Mouse (Mus musculus): ENCODE measurements around the gene Fgfr1op2.
"Not testable (repeated sequence)": the region's sequence is repeated elsewhere in the genome, so short reads cannot be mapped to it uniquely, and the experiment has no call there.

Fgfr1op2 gene

DNA sequence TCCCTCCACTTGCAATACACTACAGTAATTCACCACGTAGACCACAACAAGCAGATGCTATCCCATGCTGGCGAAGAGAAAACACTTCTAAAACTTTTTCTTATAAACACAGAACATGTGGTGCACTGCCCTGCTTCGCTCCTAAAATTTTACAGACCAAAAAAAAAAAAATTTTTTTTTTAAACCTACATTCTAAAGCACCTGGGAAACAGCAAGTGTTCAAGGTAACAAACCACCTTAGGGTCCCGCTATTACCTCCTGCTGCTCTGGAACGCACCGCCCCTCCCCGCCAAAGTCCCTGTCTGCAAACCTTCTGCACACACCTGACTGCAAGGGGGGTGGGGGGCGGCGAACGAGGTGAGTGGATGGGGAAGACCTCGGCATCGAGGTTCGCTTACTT lies at the start of gene Fgfr1op2:
Gene Fgfr1op2 (plus strand): TSS at position 301 of the 400 bp plus-strand sequence.
- no peak for DNase-seq (ENCODE audit: low read depth, low spot score)

DNA sequence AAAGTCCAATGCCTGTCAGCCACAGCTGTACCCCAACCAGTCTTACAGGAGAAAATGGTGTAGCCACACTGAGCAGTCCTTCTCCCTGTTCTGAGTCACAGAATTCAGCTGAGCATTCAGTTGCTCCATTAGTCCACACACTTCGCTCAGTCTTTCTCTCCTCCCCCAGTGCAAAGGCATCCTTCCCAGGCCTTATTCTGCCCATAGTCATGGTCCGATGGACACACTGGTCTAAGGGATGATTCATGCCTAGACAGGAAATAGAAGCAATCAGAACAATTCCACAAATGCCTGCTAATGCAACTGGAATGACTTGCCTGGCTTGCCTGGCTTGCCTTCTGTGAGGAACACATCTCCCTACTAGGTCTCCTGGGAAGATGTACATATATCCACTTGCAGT lies 49.5 kb upstream of the Fgfr1op2 start:
- DNase-seq (ENCODE audit: low read depth, low spot score) = no peak

DNA sequence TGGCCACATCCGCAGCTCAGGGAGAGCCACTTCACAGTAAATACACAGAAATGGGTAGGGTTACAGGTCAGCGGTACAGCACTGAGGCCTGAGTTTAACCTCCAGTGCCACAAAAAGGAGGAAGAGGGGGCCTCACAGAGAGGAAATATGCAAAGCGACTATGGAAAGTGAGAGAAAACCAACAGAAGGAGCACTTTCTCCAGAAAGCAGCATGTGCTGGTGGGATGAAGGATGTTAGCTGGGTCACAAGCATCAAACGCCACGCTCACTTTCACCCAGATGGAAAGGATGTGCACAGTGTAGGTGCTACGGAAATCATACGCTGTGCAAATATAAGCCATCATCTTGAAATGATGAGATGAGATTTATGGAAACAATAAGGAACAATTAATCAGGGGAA lies 46.6 kb upstream of the Fgfr1op2 start:
- DNase-seq (ENCODE audit: low read depth, low spot score) = no peak

DNA sequence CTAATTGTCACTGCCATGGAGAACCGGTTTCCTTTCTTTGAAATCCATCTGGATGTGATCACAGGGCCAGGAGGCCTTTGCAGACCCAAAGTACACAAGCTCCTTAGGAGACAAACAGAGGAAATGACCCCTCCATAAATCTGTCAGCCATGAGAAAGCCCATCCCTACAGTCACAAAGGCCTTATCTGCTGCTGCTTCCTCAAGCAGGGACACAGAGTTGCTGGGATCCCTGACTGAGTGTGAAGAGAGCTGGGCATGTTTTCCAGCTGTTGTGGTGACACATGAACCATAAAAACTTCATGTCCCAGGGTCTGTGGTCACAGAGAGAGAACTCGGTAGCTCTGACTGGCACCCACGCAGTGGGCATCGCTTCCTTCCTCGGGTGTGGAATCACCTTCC lies 46.2 kb upstream of the Fgfr1op2 start:
- no peak for DNase-seq (ENCODE audit: low read depth, low spot score)

DNA sequence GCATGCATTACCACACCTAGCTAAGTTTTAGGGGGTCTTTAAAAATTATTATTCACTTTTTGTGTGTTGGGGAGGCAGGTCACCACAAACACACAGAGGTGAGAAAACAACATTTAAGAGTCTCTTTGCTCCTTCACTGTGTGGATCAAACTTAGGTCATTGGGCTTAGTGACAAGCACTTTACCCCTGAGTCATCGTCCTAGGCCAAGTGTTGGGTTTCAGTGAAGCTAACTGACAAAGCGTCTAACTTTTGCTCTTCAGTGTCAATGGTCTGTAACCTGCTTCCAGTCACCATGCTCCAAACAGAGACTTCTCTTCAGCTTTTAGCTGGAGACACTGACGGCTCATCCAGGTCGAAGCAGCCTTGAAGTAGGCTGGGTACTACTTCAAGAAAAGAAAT lies 43.9 kb upstream of the Fgfr1op2 start:
- no peak for DNase-seq (ENCODE audit: low read depth, low spot score)

DNA sequence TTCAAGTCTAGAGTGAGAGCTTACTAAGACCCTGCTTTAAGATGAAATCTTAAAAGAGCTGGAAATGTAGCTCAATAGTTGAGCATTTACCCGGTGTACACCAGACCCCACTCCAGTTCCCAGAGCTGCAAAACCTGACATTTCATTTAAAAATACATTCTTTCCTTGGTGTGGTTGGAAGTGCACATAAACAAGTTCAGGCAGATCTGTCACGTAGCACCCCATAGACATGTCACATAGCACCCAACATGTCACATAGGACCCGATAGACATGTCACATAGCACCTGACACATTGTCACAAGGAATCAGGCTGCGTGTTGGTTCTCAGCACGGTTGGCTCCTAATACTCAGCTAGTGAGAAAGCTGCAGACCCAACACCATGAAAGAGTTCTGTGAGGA lies 41.5 kb upstream of the Fgfr1op2 start:
- DNase-seq (ENCODE audit: low read depth, low spot score) = no peak

DNA sequence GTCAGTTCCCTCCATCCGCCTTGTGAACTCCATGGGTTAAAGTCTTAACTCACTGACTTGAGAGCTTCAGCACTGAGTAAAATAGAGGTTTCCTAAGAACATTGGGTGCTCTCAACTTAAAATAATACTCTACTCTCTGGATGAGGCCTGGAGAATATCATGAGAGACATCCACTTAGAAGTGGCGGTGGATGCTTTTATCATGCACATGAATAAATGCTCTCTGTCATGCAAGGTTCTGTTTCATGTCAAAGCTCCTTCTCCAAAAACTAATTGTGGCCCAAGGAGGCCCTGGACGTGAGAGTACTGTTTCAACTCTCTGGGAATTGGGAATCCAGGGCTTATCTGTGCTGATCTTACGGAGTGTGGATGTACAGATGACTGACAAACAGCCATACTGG lies 39.9 kb upstream of the Fgfr1op2 start:
- DNase-seq (ENCODE audit: low read depth, low spot score) = no peak

DNA sequence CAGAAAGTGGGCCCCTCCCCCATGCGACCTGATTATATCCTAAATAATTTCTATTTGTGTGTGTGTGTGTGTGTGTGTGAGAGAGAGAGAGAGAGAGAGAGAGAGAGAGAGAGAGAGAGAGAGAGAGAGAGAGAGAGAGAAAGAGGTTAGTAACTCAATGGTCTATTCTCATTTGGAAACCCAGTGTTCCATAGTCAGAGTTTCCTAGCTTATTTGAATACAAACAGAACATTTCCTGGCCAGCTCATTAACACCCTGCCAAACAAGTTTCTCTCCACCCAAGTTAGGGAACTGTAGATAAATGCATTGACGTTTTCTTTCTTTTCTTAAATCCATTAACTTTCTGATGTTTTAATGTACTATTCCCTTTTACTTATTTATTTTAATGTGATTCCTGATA lies 38.9 kb upstream of the Fgfr1op2 start:
- no peak for DNase-seq (ENCODE audit: low read depth, low spot score)

DNA sequence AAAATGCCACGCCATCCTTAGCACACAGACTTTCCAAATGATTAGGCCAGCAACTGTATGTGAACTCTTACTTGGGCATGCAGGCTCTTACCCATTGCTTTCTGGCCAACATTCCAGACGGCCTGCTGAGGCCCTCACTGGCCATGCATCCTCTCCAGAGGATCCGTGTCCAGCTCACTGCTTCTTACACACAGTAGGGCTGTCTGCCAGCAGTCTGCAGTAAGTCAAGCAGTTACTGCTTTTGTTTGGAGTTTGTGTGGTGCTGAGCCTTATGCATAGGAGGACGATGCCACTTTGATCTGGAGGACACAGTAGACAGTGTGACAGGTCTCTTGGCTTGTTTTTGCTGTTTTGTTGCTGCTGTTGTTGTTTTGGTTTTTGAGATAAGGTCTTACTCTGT lies 38.3 kb upstream of the Fgfr1op2 start:
- DNase-seq (ENCODE audit: low read depth, low spot score) = no peak

DNA sequence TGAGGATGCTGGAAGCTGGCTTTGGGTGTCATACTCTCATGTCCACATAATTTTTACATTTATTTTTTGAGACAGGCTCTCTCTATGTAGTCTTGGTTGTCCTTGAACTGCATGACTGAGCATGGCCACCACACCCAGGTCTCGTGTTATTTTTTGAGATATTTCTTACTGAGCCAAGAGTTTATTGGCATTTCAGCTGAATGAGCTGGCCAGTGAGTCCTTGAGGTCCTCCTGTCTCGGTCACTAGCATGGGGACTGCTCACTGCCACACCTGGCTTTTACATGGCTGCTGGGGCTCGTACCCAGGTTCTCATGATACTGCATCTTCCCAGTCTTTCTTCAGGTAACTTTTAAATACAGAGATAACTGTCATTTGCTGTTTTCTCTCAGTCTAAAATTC lies 36.6 kb upstream of the Fgfr1op2 start:
- DNase-seq (ENCODE audit: low read depth, low spot score) = no peak

DNA sequence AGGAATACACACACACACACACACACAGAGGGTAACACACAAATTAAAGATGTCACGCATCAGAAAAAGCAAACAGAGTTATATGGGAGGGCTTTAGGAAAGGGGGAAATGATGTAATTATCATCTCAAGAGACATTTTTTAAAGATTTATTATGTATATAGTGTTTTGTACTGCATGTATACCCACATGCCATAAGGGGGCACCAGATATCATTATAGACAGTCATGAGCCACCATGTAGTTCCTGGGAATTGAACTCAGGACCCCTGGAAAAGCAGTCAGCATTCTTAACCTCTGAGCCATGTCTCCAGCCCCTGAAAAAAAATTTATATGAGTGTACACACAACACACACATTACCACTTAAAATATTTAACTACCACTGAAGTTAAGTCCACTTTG lies 32.4 kb upstream of the Fgfr1op2 start:
- DNase-seq (ENCODE audit: low read depth, low spot score) = peak; percentile 24

DNA sequence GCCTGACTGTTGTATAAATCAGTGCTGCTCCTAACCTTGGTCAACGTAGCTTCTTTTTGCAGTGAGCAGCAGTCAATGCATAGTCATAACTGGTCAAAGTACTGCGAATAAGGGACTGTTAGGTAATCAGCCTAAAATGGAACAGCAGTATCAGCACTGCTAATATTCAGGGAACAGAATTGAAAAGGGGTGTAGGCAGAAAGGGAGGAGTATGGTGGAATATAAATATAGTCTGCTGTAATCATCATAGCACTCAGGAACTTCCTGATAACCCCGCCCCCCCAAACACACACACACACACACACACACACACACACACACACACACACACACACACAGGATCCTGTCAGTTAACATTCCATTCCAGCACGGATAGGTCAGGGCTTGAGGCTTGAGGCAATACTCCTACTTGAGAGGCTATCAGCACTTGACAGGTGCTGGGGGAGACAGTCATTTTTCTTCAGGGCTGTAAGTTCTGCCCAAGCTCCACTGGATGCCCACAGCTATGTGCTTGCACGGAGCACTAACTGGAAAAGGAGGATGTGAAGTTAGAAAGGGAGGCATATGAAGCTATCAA lies 31.6 kb upstream of the Fgfr1op2 start:
- DNase-seq (ENCODE audit: low read depth, low spot score) = no peak

DNA sequence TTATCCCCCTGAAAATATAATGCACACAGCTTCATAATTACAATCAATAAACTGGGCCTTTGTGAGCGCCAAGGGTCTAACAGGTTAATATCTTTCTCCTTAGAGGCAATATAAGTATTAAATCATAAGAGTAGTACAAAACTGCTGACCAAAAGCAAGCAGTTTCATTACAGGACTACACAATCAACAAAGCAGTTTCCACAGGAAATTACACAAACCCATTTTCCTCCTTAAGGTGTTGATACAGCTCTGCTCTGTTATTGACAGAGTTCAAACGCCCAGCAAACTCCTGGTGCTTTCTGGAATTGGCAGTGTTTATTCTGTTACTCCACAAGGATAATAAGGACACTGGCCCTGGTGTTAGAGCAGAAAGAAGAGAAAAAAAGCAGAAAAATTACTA lies 26.6 kb upstream of the Fgfr1op2 start:
- no peak for DNase-seq (ENCODE audit: low read depth, low spot score)

DNA sequence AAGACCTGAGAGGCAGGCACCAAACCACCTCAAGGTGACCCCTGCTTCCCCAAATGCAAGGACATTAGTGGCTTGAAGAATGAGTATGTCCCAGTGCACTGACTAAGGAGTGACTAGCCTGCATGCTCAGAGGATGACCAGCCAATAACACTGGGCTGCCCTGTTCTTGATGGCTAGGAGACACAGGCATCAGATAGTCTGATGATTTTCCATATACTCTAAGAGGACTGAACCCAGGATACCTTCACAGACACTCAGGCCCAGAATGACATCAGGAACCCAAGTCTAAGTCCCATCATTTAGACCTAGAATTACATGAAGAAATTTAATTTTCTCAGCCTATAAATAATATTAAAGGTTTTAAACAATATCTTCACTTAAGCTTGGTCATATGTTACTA lies 25.7 kb upstream of the Fgfr1op2 start:
- DNase-seq (ENCODE audit: low read depth, low spot score) = no peak

DNA sequence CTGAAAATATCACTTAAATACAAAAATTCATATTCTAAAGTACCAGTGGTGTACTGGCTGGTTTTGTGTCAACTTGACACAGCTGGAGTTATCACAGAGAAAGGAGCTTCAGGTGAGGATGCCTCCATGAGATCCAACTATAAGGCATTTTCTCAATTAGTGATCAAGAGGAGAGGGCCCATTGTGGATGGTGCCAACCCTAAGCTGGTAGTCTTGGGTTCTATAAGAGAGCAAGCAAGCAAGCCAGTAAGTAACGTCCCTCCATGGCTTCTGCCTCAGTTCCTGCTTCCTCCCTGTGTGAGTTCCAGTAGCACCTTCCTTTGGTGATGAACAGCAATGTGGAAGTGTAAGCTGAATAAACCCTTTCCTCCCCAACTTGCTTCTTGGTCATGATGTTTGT lies 14.5 kb upstream of the Fgfr1op2 start:
- not testable (repeated sequence) for DNase-seq (ENCODE audit: low read depth, low spot score)

DNA sequence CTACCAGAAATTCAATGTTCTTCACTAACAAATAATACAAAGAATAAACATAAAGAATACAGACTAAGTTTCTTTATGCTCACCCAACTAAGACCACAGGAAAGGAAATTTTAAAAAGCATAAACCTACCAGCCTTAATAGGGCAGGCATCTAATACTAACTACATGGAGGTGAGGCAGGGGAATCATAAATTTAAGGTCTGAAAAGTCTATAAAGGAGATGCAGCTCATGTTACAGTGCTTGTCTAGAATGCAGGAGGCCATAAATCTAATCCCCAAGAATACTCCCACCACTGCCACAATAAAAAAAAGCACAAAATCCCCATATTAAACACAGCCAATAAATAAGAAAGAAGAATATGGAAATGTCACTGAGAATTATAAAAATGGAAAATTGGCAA lies 4.9 kb upstream of the Fgfr1op2 start:
- DNase-seq (ENCODE audit: low read depth, low spot score) = no peak

DNA sequence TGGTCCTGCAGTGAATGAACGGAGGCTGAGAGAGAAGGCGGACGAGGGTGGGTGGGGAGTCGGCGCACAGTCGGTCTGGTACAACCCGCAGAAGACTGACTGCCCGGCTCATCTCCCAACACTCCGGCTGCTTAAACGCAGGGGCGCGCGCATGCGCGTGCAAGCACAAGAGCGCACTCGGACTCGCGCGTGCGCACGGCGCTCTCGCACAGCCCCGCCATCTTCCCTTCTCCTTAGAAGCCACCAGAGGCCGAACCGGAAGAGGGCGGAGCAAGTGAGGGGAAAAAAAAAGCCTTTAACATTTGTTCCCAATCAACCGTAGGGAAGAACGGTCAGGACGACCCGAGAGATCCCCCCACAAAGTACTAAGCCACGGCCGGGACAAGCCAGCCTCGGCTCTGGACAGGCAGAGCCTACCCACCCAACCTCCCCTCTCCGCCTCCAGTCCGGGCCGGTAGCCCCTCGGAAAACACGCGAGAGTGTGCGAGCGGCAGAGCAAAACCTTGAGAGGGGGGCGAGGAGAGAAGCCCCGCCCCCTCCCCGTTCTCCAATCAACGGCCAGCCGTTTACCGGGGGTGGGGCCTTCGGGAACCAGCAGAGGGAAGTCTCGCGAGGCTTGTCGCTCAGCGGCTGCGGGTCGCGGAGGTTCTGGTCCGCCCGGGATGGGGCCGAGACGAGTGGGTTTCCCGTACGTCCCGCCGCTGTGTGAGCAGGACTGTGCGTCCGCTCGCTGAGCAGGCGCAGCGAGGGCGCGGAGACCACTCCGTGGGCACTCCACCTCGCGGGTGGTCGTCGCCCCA lies 507 bp downstream of the Fgfr1op2 start, which contains the start of gene Ints13:
Gene Ints13 (minus strand): TSS at position 526 of the 800 bp plus-strand sequence.
- DNase-seq (ENCODE audit: low read depth, low spot score) = peak; percentile 99

DNA sequence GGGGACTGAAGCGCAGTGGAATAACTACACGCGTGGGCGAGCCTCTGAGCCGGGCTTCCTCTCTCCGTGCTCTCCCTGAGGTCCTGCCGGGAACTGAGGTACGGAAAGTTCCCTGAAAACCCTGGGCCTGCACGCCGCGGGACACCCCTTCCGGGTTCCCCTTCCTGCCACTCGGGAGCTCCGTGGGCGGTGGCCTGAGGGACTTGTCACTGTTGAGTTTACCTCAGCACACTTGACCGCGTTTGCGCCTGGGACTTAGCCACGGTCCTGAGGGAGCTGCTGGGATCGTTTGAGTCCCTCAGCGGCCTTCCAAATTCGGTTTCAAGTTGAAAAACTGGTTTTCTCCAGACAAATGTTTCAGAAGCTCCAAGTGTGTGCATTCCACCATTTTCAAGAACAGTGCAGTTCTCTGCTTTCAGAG lies 1.1 kb downstream of the Fgfr1op2 start:
- DNase-seq (ENCODE audit: low read depth, low spot score) = peak; percentile 73

DNA sequence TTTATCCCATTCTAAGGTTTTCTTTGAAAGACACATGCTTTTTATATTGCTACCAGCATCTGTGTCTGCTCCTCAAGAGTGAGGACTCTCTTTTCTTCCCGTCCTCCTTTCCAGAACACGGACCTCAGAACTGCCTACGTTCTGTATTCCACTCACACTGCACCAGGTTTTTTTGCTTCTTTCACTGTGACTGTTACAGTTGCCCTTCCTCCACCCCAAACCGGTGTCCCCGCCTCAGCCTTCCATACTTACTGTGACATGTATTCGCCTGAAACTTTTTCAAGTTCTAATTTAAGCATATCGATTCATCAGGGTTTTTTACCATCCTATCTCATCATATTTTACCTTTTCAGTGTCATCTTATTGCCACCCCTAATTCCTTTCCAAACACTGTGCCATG lies 1.6 kb downstream of the Fgfr1op2 start:
- peak; percentile 51 for DNase-seq (ENCODE audit: low read depth, low spot score)

DNA sequence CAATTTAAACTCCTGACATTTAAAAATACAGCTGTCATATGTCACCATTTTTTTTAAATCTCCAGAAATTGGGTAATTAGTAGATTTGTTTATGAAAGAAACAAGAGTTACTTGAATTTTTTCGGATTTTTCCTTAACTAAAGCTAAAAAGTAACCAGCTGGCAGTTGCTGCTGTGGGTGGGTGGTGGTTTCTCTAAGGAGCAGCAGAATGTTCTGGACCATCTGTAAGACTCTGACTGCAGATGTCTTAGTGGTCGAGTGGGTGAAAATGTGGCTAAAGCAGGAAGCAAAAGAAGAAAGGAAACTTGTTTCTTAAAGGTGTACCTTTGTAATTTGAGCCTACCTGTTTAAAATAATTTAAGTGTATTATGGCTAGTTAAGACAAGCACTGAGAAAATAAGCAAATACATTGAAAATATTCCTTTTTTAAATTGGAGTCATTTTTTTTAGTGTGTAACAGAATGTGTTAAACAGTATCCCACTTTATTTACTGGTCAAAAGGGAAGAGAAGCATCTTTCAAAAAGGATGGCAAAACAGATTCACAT lies 3.5 kb downstream of the Fgfr1op2 start:
- no peak for DNase-seq (ENCODE audit: low read depth, low spot score)

DNA sequence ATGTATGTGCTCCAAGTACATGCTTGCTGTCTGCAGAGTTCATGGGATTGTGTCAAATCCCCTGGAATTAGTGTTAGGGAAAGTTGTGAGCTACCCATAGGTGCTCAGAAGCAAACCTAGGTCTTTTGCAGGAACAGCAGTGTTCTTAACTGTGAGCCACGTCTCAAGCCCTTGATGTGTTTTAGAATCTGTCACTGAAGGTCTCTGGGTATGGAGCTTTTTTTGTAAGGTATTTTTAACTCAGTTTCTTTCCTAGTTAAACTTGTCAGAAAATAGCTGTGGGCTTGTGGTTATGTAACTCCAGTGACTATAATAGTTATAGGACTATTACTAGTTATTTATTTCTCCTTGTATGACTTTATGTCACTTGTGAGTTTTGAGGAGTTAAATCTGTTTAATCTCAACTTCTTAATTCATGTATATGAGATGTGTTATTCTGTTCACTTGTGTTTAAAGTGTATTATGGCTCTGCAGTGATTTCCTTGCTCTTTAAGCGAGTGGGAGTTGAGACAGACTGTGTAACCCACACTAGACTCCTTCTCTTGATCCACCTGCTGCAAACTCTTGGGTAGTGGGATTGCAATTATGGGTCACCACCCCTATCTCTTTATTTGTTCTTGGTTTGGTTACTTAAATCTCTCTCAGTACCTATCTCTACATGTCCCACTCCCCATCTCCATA lies 6.5 kb downstream of the Fgfr1op2 start:
- no peak for DNase-seq (ENCODE audit: low read depth, low spot score)

DNA sequence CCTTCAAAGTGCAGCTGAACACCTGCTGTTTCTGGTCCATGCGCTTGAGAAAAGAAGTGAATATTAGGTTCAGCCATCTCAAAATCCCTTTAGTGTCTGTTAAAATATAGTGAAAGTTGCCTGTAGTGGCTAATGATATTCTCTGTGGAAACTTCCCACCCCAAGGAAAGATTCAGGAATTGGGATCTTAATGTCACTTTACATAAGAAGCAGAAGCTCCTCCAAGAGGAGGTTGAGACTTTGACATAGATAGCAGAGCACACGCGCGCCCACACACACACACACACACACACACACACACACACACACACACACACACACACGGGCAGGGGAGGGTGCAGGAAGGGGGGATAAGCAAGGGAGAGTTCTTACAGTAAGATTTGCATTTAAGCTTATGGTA lies 8.1 kb downstream of the Fgfr1op2 start:
- no peak for DNase-seq (ENCODE audit: low read depth, low spot score)

DNA sequence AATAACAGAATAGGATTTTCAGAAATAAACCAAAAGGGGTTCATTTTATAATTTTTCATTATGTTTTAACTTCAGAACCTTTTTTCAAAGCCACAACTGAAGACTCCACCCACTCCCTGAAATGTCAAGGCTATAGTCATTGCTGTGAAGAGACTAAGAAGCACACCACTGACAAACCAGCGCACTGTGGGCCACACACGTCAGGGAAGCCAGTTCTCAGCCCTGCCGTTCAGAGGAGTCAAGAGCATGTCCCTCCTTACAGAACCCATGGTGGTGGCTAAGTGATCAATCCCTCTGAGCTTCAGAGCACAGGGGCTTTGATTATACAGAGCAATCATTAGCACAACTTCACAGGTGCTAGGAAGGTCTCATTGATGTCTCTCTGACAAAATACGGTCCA lies 25.6 kb downstream of the Fgfr1op2 start:
- no peak for DNase-seq (ENCODE audit: low read depth, low spot score)

Data from CD4-positive, CD25-positive, alpha-beta regulatory T cell, adult 2 months (primary cell).